Mouse (Mus musculus) CH12F3 (cell line): ENCODE data around the gene Lamc3.

Experiments used
- in situ Hi-C: fragments of 300-500 bp; cut with MboI; formaldehyde crosslinking; loops from 2 replicates; pipeline ENCODE4 v1.14.3; 2020; ENCODE audit warnings: low sequenced_read_pairs

Lamc3 gene

GRCm38 (mm10) chr2:31887030-31887429 lies at the start of gene Lamc3:
TSS of gene Lamc3 (plus strand) at chr2:31887291.
- in situ Hi-C loops: loop anchor here (5.0 kb wide), 1 partner anchor 70 kb away; no protein-coding TSS in a partner anchor

DNA sequence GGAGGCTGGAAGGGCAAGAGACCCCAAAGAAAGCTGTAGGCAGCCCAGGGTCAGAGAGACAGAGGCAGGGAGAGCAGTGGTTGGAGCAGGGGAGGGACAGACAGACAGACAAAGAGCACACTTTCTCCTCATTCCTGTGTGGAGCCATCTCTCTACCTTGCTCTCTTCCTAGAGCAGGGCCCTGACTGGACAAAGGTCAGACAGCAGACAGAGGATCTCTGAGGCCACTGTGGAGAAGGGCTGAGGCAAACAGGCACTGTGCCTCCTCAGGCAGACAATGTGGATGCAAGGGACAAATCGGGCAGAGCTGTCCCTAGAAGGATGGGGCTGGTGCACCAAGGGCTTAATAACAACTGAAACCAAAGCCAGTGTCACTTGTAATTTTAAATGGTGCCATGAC lies 48.2 kb upstream of the Lamc3 start:
- in situ Hi-C loops: no loop called here

GRCm38 (mm10) chr2:31844729-31845136 lies 42.4 kb upstream of the Lamc3 start:
- in situ Hi-C loops: no loop called here

GRCm38 (mm10) chr2:31845512-31845895 lies 41.6 kb upstream of the Lamc3 start:
- in situ Hi-C loops: no loop called here

- in situ Hi-C loops: no loop called here
Measured at GRCm38 (mm10) chr2:31845896-31846691, 41.0 kb upstream of the Lamc3 start, which contains the start of gene Fibcd1. TSS of gene Fibcd1 (minus strand) at chr2:31846005.

GRCm38 (mm10) chr2:31846692-31847660 lies 40.1 kb upstream of the Lamc3 start:
- in situ Hi-C loops: no loop called here

DNA sequence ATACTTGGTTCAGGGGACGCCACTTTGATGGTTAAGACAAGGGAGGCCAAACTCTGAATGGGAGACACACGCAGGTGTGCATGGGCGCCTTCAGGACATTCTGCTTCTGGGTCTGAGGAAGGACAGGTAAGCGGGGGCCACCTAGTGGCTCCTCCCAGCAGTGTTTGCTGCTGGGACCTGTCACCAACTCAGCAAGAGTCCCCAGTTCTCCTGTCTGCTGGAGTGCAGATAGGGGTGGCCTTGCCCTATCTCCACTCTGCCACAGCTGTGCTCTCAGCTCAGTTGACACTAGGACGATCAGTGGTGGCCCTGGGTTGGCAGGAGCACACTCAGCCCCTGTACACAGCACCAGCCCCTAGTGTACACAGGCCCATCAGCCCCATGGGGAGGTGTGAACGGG lies 39.2 kb upstream of the Lamc3 start:
- in situ Hi-C loops: no loop called here

DNA sequence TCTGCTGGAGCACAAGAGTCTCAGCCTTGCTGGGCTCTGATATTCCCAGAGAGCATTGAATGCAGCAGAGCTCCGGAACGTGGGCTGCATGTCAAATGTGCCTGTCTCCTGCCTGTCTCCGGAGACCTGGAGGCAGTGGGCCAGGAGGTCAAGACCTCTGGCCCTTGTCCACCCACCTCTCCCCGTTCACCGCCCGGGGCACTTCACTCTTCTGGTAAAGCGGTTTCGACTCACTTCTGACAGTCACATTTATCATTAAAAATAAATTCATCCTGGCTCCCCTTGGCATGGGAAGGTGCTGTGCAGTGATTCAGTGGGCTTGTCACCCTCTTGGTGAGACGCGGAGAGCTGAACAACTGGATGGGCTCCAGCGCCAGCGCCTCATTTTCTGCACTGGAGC lies 37.0 kb upstream of the Lamc3 start:
- in situ Hi-C loops: no loop called here

DNA sequence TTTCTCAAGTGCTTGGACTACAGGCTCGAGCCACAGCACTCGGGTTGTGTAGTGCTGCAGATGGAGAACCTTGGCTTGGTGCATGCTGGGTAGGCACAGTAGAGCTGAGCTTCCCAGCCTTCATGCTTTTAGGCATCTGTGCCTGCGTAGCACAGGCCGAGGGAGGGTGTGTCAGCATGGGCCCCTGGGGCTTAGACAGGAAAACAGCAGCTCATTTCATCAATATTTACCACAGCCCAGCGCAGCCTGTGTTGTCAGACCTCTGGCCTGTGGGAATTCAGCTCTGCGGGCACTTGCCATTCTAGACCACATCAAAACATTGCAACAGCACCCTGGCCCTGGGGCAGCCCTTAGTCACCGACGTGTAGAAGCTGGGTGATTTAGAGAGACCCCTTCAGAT lies 31.1 kb upstream of the Lamc3 start:
- in situ Hi-C loops: no loop called here

DNA sequence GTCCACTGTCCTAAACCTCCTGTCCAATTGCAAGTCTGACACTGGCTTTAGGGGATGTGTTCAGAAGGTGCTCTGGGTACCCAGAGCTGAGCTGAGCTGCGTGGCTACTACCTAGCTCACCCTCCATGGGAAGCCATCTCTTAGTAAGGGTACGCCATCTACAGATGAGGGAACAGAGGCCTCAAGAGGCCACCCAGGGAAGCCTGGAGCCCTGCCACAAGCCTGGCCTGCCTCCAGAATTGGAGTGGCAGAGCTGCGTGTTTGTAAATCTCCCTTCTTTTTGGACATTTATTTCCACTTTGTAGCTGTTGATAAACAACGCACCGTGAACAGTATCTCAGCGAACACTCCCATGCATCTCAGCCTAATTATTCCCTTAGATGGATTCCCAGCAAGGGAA lies 29.9 kb upstream of the Lamc3 start:
- in situ Hi-C loops: no loop called here

DNA sequence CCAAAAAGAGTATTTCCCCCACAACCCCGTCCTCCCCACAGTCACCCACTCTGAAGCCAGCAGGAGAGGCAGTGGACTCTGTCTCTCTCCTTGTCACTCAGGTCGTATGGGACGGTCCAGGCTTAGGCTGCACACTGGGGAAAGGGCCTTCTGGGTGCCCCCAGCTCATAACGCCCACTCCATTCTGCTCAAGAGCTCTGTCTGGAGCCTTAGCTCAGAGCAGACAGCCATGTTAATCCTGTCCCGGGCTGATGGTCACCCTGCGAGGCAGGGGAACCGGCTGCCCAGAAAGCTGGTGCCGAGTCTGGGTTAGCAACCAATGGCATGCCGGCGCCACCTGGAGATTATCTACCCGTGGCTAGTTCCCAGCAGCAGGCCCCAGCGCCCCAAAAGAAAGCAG lies 28.6 kb upstream of the Lamc3 start:
- in situ Hi-C loops: no loop called here

DNA sequence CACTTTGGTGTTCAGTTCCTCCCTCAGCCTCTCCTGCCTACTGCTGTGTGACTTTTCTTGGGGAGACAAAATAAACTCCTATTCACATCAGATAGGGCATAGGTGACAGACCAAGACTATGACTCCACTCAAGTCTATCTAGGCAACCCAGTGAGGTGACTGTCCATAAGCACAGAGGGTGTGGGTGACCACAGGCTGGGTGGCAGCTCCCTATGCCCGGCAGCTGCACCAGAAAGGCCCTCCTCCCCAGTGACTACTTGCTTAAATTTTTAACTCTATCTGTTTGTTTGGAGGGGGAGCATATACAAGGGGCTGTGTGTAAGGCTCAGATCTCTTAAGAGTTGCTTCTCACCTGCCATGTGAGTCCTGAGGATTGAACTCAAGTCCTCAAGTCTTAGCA lies 24.2 kb upstream of the Lamc3 start:
- in situ Hi-C loops: no loop called here

- in situ Hi-C loops: no loop called here
Measured at GRCm38 (mm10) chr2:31863766-31864165, 23.3 kb upstream of the Lamc3 start.

GRCm38 (mm10) chr2:31864891-31865290 lies 22.2 kb upstream of the Lamc3 start:
- in situ Hi-C loops: no loop called here

- in situ Hi-C loops: no loop called here
Measured at GRCm38 (mm10) chr2:31865322-31865721, 21.8 kb upstream of the Lamc3 start.

DNA sequence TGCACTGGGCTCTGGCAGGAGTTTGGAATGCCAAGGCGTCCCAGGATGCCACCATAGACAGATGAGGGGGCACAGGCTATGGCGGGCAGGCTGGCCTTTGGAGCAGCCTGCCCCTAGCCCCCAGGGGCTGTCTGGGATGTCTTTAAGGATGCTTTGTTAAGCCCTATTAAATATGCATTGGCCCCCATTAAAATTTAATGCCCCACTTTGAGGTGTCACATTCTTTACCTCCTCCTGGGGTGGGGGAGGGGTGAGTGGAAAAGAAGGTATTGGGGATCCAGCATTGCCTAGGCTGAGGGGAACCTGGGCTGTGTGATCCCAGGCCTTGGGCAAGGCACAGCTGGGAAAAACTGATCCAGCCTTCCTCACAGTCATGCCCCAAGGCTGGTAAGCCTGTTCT lies 21.3 kb upstream of the Lamc3 start:
- in situ Hi-C loops: no loop called here

- in situ Hi-C loops: no loop called here
Measured at GRCm38 (mm10) chr2:31867773-31868537, 19.1 kb upstream of the Lamc3 start.

- in situ Hi-C loops: no loop called here
Measured at GRCm38 (mm10) chr2:31868538-31869164, 18.4 kb upstream of the Lamc3 start.

DNA sequence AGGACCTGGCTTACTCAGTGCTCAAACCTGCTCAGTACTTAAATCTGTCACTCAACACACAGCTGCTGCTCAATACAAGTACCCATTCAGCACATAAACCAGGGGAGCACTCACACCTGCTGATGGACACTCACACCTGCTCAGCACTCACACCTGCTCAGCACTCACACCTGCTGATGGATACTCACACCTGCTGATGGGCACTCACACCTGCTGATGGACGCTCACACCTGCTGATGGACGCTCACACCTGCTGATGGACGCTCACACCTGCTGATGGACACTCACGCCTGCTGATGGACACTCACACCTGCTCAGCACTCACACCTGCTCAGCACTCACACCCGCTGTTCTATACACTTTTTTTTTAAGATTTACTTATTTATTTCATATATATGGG lies 17.4 kb upstream of the Lamc3 start:
- in situ Hi-C loops: no loop called here

- in situ Hi-C loops: no loop called here
Measured at GRCm38 (mm10) chr2:31870683-31871082, 16.4 kb upstream of the Lamc3 start.
